Mouse (Mus musculus) limb, embryonic 11.5 days (tissue): ENCODE measurements around the gene Gm20822. TPM values are rescaled to one million over a fixed set of nuclear protein-coding genes. Genes with fewer than 3 reads are reported as not detected.
"Not testable (repeated sequence)": the region's sequence is repeated elsewhere in the genome, so short reads cannot be mapped to it uniquely, and the experiment has no call there.

Experiments used
- ATAC-seq: fragments of 200-750 bp; cut with Nextera tagmentation; 2 replicates; pipeline ENCODE4 v1.8.0; 2017; ENCODE audit warnings: low read depth; ENCODE audit not compliant: insufficient number of reproducible peaks, low FRiP score, low TSS enrichment
- DNase-seq: peaks from one replicate; pipeline ENCODE4 v3.0.0-alpha.2; 2015; ENCODE audit warnings: low spot score
- H3K27ac ChIP-seq: fragments of 300-500 bp; sonication (generic); replicated peaks from 2 replicates; pipeline ENCODE4 v1.5.1; 2014; ENCODE audit warnings: low read depth, mild to moderate bottlenecking, low read length
- H3K27me3 ChIP-seq: fragments of 300-500 bp; sonication (generic); 2 replicates; pipeline ENCODE4 v1.6.1; 2014; ENCODE audit warnings: mild to moderate bottlenecking, low read length, mixed read lengths; ENCODE audit not compliant: control insufficient read depth, insufficient read depth
- H3K36me3 ChIP-seq: fragments of 300-500 bp; sonication (generic); 2 replicates; pipeline ENCODE4 v1.6.1; 2014; ENCODE audit warnings: mild to moderate bottlenecking, low read length, moderate library complexity, mixed read lengths; ENCODE audit not compliant: control insufficient read depth, insufficient read depth
- H3K4me1 ChIP-seq: fragments of 300-500 bp; sonication (generic); 2 replicates; pipeline ENCODE4 v1.6.1; 2014; ENCODE audit warnings: low read length, mixed read lengths; ENCODE audit not compliant: control insufficient read depth, insufficient read depth
- H3K4me2 ChIP-seq: fragments of 300-500 bp; sonication (generic); 2 replicates; pipeline ENCODE4 v1.6.1; 2014; ENCODE audit warnings: low read depth, mild to moderate bottlenecking, moderate library complexity; ENCODE audit not compliant: severe bottlenecking
- H3K4me3 ChIP-seq: fragments of 300-500 bp; sonication (generic); 2 replicates; pipeline ENCODE4 v1.5.1; 2014; ENCODE audit warnings: low read depth, low read length
- H3K9ac ChIP-seq: fragments of 300-500 bp; sonication (generic); 2 replicates; pipeline ENCODE4 v1.6.1; 2014; ENCODE audit warnings: mild to moderate bottlenecking, low read length
- H3K9me3 ChIP-seq: fragments of 300-500 bp; sonication (generic); 2 replicates; pipeline ENCODE4 v1.6.1; 2016; ENCODE audit warnings: low read length; ENCODE audit not compliant: control insufficient read depth
- WGBS: fragments of 180-500 bp; shearing (Covaris S2); extraction: QIAGEN DNeasy Blood & Tissue Kit; methylation state at CpG from one replicate; pipeline ENCODE4 v1.1.7; 2014; 5-methylcytosine and 5-hydroxymethylcytosine counted together
- polyA plus RNA-seq: library from polyadenylated mRNA; unstranded; fragments of >200 nt; fragmentation: Nextera tagmentation; extraction: Ambion mirVana; gene quantifications from 2 replicates; pipeline ENCODE4 v1.2.1, GENCODE M21; 2014

The Gm20822 gene
- not detected in 2 replicates for polyA plus RNA-seq

- not testable (repeated sequence) for DNase-seq, H3K27ac ChIP-seq, H3K36me3 ChIP-seq, H3K4me1 ChIP-seq, H3K9me3 ChIP-seq, H3K27me3 ChIP-seq, H3K4me3 ChIP-seq, H3K9ac ChIP-seq, H3K4me2 ChIP-seq, ATAC-seq
- no CpG with 5 or more reads among the region's 3 CpGs for WGBS
Measured at GRCm38 (mm10) chrY:15884671-15885070, at the start of gene Gm20822. Gene Gm20822, minus strand, starts transcription at chrY:15884771.
